Mouse (Mus musculus) limb, embryonic 14.5 days (tissue): ENCODE measurements at regions not wholly inside any gene's neighbourhood (a gene's known extent, or its start where the extent isn't known, plus 50 kb on each side); places are given as distances from the start of the nearest gene placed in this dataset. TPM values are rescaled to one million over a fixed set of nuclear protein-coding genes. Genes with fewer than 3 reads are reported as not detected.

ENCODE experiments used
- ATAC-seq: fragments of 200-750 bp; cut with Nextera tagmentation; 2 replicates; pipeline ENCODE4 v1.8.0; 2017; ENCODE audit warnings: low read depth, moderate number of reproducible peaks, moderate TSS enrichment; ENCODE audit not compliant: low FRiP score
- DNase-seq: peaks from one replicate; pipeline ENCODE4 v3.0.0-alpha.2; 2015; ENCODE audit warnings: low spot score
- H3K27ac ChIP-seq: fragments of 300-500 bp; sonication (generic); replicated peaks from 2 replicates; pipeline ENCODE4 v1.5.1; 2014; ENCODE audit warnings: low read depth, mild to moderate bottlenecking, low read length, moderate library complexity, mixed read lengths
- H3K27me3 ChIP-seq: fragments of 300-500 bp; sonication (generic); 2 replicates; pipeline ENCODE4 v1.6.1; 2014; ENCODE audit warnings: low read length, mixed read lengths; ENCODE audit not compliant: control insufficient read depth, insufficient read depth
- H3K36me3 ChIP-seq: fragments of 300-500 bp; sonication (generic); 2 replicates; pipeline ENCODE4 v1.6.1; 2014; ENCODE audit warnings: mild to moderate bottlenecking, low read length, moderate library complexity, mixed read lengths; ENCODE audit not compliant: control insufficient read depth, insufficient read depth
- H3K4me1 ChIP-seq: fragments of 300-500 bp; sonication (generic); 2 replicates; pipeline ENCODE4 v1.6.1; 2014; ENCODE audit warnings: antibody characterized with exemption, low read length, mixed read lengths; ENCODE audit not compliant: control insufficient read depth, insufficient read depth
- H3K4me2 ChIP-seq: fragments of 300-500 bp; sonication (generic); replicated peaks from 2 replicates; pipeline ENCODE4 v1.6.1; 2014; ENCODE audit warnings: low read depth, mild to moderate bottlenecking, low read length, moderate library complexity; ENCODE audit not compliant: severe bottlenecking
- H3K4me3 ChIP-seq: fragments of 300-500 bp; sonication (generic); replicated peaks from 2 replicates; pipeline ENCODE4 v1.5.1; 2014; ENCODE audit warnings: low read length
- H3K9ac ChIP-seq: fragments of 300-500 bp; sonication (generic); 2 replicates; pipeline ENCODE4 v1.6.1; 2014; ENCODE audit warnings: mild to moderate bottlenecking, low read depth, low read length, moderate library complexity; ENCODE audit not compliant: severe bottlenecking
- H3K9me3 ChIP-seq: fragments of 300-500 bp; sonication (generic); 2 replicates; pipeline ENCODE4 v1.6.1; 2016; ENCODE audit warnings: low read length; ENCODE audit not compliant: control insufficient read depth
- POLR2A ChIP-seq: fragments of 200-500 bp; IDR thresholded peaks from 2 replicates; pipeline ENCODE4 v1.8.0; 2012; ENCODE audit warnings: inconsistent platforms, mild to moderate bottlenecking, moderate library complexity, borderline replicate concordance; ENCODE audit not compliant: insufficient read depth, insufficient read length; ENCODE audit errors: extremely low read depth
- WGBS: fragments of 180-500 bp; shearing (Covaris S2); extraction: QIAGEN DNeasy Blood & Tissue Kit; methylation state at CpG from one replicate; pipeline ENCODE4 v1.1.7; 2014; 5-methylcytosine and 5-hydroxymethylcytosine counted together
- microRNA-seq: library from miRNA; unstranded; fragments of <30 nt; microRNA quantifications from one replicate; pipeline ENCODE4, GENCODE M21; 2016

- TF ChIP-seq POLR2A = no peak
- WGBS = 39% methylated on average over 5 of the region's 5 CpGs
- no peak overlapping the region for H3K4me3 ChIP-seq
- DNase-seq (no peak), ATAC-seq (peak; percentile 63)
- no peaks in the 10 kb centered on the region for H3K36me3 ChIP-seq
- no peak overlapping the region for H3K27ac ChIP-seq
- H3K4me2 ChIP-seq = no peak overlapping the region
- H3K9me3 ChIP-seq = no peaks in the 10 kb centered on the region
- H3K4me1 ChIP-seq = peaks cover 3% of the 10 kb centered on the region; the same call in 1 of the 2 replicates
- no peak overlapping the region for H3K9ac ChIP-seq
- H3K27me3 ChIP-seq = no peaks in the 10 kb centered on the region
These were observed 56.7 kb upstream of the Tnp1 start for GRCm38 (mm10) chr1:73072237-73072904.

DNA sequence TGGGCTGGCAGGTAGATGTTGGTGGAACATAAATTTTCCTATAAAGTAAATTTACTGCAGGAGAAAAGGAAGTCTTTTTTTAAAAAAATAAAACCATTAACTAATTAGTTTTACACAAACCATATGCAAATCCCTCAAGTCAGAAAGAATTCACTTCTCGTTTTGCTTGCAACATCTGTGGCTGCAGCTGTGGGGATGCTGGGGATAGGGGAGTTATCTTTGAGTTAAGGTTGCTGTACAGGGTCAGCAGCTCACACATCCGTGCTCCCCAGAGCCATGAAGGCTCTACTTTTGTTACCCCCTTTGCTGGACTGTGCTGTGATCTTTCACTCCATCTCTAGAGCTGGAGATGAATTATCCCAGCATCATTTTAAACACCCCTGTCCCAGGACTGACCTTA, 54.4 kb upstream of the Tnp1 start:
- H3K27me3 ChIP-seq = no peaks in the 10 kb centered on the region
- ATAC-seq (no peak), DNase-seq (no peak)
- no peak overlapping the region for H3K4me3 ChIP-seq
- H3K9me3 ChIP-seq = no peaks in the 10 kb centered on the region
- no peaks in the 10 kb centered on the region for H3K36me3 ChIP-seq
- TF ChIP-seq POLR2A = no peak
- no peak overlapping the region for H3K9ac ChIP-seq
- H3K4me2 ChIP-seq = no peak overlapping the region
- H3K4me1 ChIP-seq = peaks cover 3% of the 10 kb centered on the region; the same call in 1 of the 2 replicates
- 20% methylated on average over 2 of the region's 2 CpGs for WGBS
- no peak overlapping the region for H3K27ac ChIP-seq

Small RNA genes lying in the stretch of these regions (microRNA-seq; reads per million reads assigned to microRNA genes)
- gene Mir6351 = not detected
